Mouse (Mus musculus) hindbrain, embryonic 10.5 days (tissue): ENCODE data around the gene Mak. TPM values are rescaled to one million over a fixed set of nuclear protein-coding genes. Genes with fewer than 3 reads are reported as not detected.

ENCODE experiments used
- DNase-seq: peaks from one replicate; pipeline ENCODE4 v3.0.0-alpha.2; 2017; ENCODE audit warnings: low spot score
- H3K27ac ChIP-seq: fragments of 300-500 bp; sonication (generic); 2 replicates; pipeline ENCODE4 v1.5.1; 2016; ENCODE audit warnings: mild to moderate bottlenecking, moderate library complexity
- H3K27me3 ChIP-seq: fragments of 300-500 bp; sonication (generic); 2 replicates; pipeline ENCODE4 v1.6.1; 2016; ENCODE audit warnings: mild to moderate bottlenecking; ENCODE audit not compliant: poor library complexity, insufficient read depth, severe bottlenecking
- H3K36me3 ChIP-seq: fragments of 300-500 bp; sonication (generic); 2 replicates; pipeline ENCODE4 v1.6.1; 2016; ENCODE audit warnings: mild to moderate bottlenecking, moderate library complexity
- H3K4me1 ChIP-seq: fragments of 300-500 bp; sonication (generic); replicated peaks from 2 replicates; pipeline ENCODE4 v1.6.1; 2016; ENCODE audit warnings: mild to moderate bottlenecking
- H3K4me3 ChIP-seq: fragments of 300-500 bp; sonication (generic); 2 replicates; pipeline ENCODE4 v1.5.1; 2016; ENCODE audit warnings: mild to moderate bottlenecking, moderate library complexity
- H3K9me3 ChIP-seq: fragments of 300-500 bp; sonication (generic); 2 replicates; pipeline ENCODE4 v1.6.1; 2016; ENCODE audit warnings: mild to moderate bottlenecking, moderate library complexity
- WGBS: fragments of 180-500 bp; shearing (Covaris S2); methylation state at CpG from one replicate; pipeline ENCODE4 v1.1.7; 2016; 5-methylcytosine and 5-hydroxymethylcytosine counted together
- polyA plus RNA-seq: library from polyadenylated mRNA; unstranded; fragments of >200 nt; fragmentation: Nextera tagmentation; extraction: Ambion mirVana; gene quantifications from 2 replicates; pipeline ENCODE4 v1.2.1, GENCODE M21; 2016

Gene Mak
- polyA plus RNA-seq = 0.91 and 1.8 TPM in 2 replicates

DNA sequence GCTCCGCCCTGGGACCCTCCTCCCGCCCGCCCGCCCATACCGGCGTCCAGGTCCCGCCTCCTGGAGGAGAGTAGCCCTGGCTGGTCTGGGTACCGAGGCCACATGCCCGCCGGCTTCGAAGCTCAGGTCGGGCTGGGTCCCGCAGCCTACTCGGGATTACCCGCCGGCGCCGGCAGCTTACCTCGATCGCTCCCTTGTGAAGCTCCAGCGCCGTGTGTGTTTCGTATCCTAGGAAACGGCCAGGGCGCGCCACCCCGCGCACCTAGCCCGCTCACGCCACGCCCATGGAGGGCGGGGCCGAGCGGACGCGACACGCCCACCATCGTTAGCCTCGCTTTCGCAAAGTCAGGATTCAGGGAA lies at the start of gene Mak:
Gene Mak, minus strand, starts transcription at position 286 of the 360 bp plus-strand sequence.
- peak within 1 kb of the TSS; percentile 17 for H3K27ac ChIP-seq
- peaks cover 13% of the 10 kb centered on the region for H3K4me1 ChIP-seq
- H3K4me3 ChIP-seq = peak within 1 kb of the TSS; percentile 60
- no peaks in the 10 kb centered on the region for H3K9me3 ChIP-seq
- WGBS = under 1% methylated on average over 40 of the region's 40 CpGs
- peak; percentile 72 for DNase-seq
- H3K27me3 ChIP-seq = peaks cover 54% of the 10 kb centered on the region
- no peaks in the 10 kb centered on the region for H3K36me3 ChIP-seq

- no peaks in the 10 kb centered on the region for H3K9me3 ChIP-seq
- no peak overlapping the region for H3K27ac ChIP-seq
- DNase-seq = no peak
- H3K36me3 ChIP-seq = no peaks in the 10 kb centered on the region
- H3K27me3 ChIP-seq = no peaks in the 10 kb centered on the region
- no peak overlapping the region for H3K4me3 ChIP-seq
- H3K4me1 ChIP-seq = no peaks in the 10 kb centered on the region
- 89% methylated on average over 8 of the region's 8 CpGs for WGBS
Observed at GRCm38 (mm10) chr13:41129061-41129460, 49.6 kb upstream of the Mak start.

GRCm38 (mm10) chr13:41128326-41128725 lies 48.8 kb upstream of the Mak start:
- no peak overlapping the region for H3K4me3 ChIP-seq
- 89% methylated on average over 8 of the region's 8 CpGs for WGBS
- no peaks in the 10 kb centered on the region for H3K36me3 ChIP-seq
- H3K27me3 ChIP-seq = no peaks in the 10 kb centered on the region
- no peaks in the 10 kb centered on the region for H3K4me1 ChIP-seq
- DNase-seq = no peak
- H3K27ac ChIP-seq = no peak overlapping the region
- H3K9me3 ChIP-seq = no peaks in the 10 kb centered on the region

DNA sequence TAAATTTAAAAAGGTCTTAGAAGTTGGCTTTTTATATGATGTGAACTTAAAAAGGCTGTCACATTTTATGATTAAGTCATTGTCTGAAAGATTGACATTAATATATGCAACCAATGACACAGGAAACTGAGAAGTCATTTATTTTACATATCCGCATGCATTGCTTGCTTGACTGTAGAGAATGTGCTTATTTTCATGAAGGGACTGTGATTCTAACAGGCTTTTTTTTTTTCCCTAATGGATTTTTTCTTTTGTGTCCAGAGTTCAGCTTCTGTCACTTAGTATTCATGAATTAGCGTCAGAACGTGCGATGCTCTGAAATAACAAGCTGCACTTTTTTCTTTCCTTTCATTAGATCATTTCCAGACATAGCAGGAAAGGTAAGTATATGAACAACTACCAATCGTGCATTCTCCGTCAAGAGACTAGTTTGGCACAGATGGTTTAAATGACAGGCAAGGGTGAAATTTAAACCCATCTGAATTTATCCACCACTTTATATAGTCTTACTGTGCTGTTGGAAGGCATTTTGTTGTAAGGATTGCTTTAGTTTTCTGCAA lies 44.2 kb upstream of the Mak start:
- Histone ChIP-seq H3K4me3 (no peak overlapping the region), H3K36me3 (no peaks in the 10 kb centered on the region), H3K27ac (no peak overlapping the region), H3K27me3 (no peaks in the 10 kb centered on the region), H3K4me1 (no peaks in the 10 kb centered on the region), H3K9me3 (no peaks in the 10 kb centered on the region)
- WGBS = 84% methylated on average over 6 of the region's 6 CpGs
- no peak for DNase-seq

- 50% methylated on average over 9 of the region's 9 CpGs for WGBS
- H3K4me1 ChIP-seq = peaks cover 2% of the 10 kb centered on the region
- no peak overlapping the region for H3K27ac ChIP-seq
Observed at GRCm38 (mm10) chr13:41119152-41119945, 39.8 kb upstream of the Mak start.

DNA sequence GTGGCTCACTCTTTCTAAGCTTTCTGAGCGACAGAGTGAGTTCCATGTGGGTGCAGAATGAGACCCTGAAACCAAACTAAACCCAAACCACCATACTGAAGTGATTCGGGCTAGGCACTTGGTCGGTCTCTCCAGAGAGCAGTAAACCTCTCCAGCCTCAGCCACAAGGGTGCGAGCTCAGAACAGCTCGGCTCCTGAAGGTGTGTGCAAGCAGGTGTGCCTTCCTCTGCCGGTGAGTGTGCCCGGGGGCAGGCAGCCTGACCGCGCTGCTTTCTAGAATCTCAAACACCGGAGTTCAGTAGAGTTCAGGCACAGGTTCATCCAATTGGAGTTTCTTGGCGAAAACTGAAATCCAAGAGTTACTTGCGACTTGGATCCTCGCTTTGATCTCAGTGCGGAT lies 34.4 kb upstream of the Mak start, which contains the start of gene Sycp2l:
Gene Sycp2l, plus strand, starts transcription at position 368 of the 400 bp plus-strand sequence.
- Histone ChIP-seq H3K36me3 (no peaks in the 10 kb centered on the region), H3K4me1 (peaks cover 9% of the 10 kb centered on the region), H3K9me3 (no peaks in the 10 kb centered on the region), H3K27me3 (peaks cover 44% of the 10 kb centered on the region), H3K27ac (no peak within 1 kb of the TSS), H3K4me3 (peak within 1 kb of the TSS; percentile 38)
- no peak for DNase-seq
- 33% methylated on average over 14 of the region's 14 CpGs for WGBS

More at GRCm38 (mm10) chr13:41119152-41119945, 39.8 kb upstream of the Mak start:
- Histone ChIP-seq H3K9me3 (no peaks in the 10 kb centered on the region), H3K4me3 (no peak overlapping the region), H3K36me3 (no peaks in the 10 kb centered on the region), H3K27me3 (peaks cover 13% of the 10 kb centered on the region)
- no peak for DNase-seq

- peaks cover 9% of the 10 kb centered on the region for H3K4me1 ChIP-seq
- 77% methylated on average over 3 of the region's 3 CpGs for WGBS
Observed at GRCm38 (mm10) chr13:41110935-41111334, 31.4 kb upstream of the Mak start, which contains the start of gene Gcm2. Gcm2 (minus strand) TSS chr13:41111035.

DNA sequence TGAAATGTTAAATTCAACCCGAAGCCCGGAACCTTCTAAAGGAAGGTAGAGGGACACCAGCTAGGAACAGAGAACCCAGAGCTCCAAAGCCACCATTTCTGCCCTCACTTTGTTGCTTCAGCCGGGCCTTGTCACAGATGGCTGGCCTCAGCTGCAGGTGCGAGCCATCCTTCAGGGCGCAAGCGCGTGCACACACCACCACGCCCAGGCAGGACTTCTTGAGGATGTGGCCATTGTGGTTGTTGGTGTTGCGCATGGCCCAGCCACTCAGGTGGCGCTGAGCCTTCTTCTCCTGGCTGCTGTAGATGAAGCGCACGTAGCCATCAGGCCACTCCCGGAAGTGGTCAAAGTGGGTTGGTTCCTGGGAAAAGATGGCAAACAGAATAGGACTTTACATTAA lies 26.0 kb upstream of the Mak start:
- no peak overlapping the region for H3K27ac ChIP-seq
- no peak overlapping the region for H3K4me3 ChIP-seq
- H3K9me3 ChIP-seq = no peaks in the 10 kb centered on the region
- H3K27me3 ChIP-seq = peaks cover 5% of the 10 kb centered on the region; the same call in 1 of the 2 replicates
- DNase-seq = no peak
- H3K4me1 ChIP-seq = no peaks in the 10 kb centered on the region
- no peaks in the 10 kb centered on the region for H3K36me3 ChIP-seq
- 91% methylated on average over 13 of the region's 13 CpGs for WGBS

More at GRCm38 (mm10) chr13:41110935-41111334, 31.4 kb upstream of the Mak start, which contains the start of gene Gcm2:
- H3K27me3 ChIP-seq = peaks cover 44% of the 10 kb centered on the region
- no peaks in the 10 kb centered on the region for H3K36me3 ChIP-seq
- H3K4me3 ChIP-seq = no peak within 1 kb of the TSS
- no peak for DNase-seq
- no peaks in the 10 kb centered on the region for H3K9me3 ChIP-seq
- H3K27ac ChIP-seq = no peak within 1 kb of the TSS

DNA sequence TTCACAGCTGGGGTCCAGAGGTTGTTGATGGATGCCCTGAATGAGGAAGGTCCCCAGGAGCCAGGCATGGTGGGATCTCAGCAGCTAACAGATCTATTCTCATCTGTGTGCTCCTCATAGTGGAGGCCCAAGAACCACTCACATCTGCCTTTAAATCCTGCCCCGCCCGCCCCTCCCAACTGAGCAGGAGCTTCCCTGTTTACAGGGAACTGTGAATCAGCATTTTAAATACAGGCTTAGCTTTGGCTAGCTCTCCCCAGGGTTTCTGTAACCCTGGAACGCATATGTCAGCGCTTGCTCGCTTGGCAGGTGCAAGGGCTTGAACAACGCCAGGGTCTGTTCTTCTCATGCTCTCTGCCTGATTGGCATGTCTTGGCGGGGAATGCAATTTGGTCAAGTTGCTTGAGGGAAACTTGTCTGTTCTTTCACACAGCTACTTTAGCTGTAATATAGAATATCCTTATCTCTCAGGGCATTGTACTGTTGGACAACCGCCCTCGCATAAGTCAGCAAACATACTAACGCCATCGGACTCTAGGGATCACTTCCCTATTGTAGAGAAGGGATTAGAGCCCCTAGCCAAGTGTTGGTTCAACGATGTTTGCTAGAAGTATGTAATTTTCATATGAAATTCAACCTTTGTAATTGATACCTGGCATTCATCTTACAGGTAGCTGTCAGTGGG lies 24.5 kb upstream of the Mak start:
- no peaks in the 10 kb centered on the region for H3K9me3 ChIP-seq
- DNase-seq = no peak
- H3K27me3 ChIP-seq = no peaks in the 10 kb centered on the region
- no peak overlapping the region for H3K27ac ChIP-seq
- no peaks in the 10 kb centered on the region for H3K4me1 ChIP-seq
- H3K36me3 ChIP-seq = no peaks in the 10 kb centered on the region
- WGBS = 74% methylated on average over 12 of the region's 12 CpGs
- no peak overlapping the region for H3K4me3 ChIP-seq

DNA sequence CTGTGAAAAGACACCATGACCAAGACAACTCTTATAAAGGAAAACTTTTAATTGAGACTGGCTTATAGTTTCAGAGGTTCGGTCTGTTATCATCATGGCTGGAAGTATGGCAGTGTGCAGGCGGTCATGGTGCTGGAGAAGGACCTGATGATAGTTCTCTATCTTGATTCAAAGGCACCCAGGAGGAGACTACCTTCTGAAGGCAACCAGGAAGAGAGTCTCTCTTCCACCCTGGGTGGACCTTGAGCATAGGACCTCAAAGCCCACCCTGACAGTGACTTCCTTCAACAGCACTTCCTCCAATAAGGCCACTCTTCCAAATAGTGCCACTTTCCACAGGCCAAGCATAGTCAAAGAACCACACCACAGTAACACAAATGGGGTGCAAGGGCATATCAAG lies 20.5 kb upstream of the Mak start:
- H3K36me3 ChIP-seq = no peaks in the 10 kb centered on the region
- H3K4me1 ChIP-seq = no peaks in the 10 kb centered on the region
- 82% methylated on average over 2 of the region's 2 CpGs for WGBS
- no peak overlapping the region for H3K4me3 ChIP-seq
- H3K27me3 ChIP-seq = no peaks in the 10 kb centered on the region
- no peak overlapping the region for H3K27ac ChIP-seq
- no peaks in the 10 kb centered on the region for H3K9me3 ChIP-seq
- DNase-seq = no peak

DNA sequence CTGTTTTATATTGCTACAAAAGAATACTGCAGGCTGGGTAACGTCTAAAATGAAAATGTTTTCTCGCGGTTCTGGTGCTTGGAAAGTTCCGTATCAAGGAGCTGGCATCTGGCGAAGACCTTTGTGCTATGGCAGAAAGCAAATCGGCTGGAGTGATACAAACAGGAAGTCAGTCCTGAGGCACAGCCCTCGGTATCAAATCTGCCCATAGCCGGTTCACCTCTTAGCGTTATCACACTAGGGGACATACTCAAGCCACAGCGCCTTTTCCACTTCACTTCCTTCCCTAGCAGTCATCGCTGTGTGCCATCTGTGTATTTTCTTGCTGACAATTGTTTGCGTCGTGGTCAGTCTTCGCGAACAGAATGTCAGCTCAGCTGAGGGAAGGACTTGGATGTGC lies 18.8 kb upstream of the Mak start:
- no peak overlapping the region for H3K27ac ChIP-seq
- DNase-seq = no peak
- WGBS = 89% methylated on average over 15 of the region's 15 CpGs
- no peaks in the 10 kb centered on the region for H3K4me1 ChIP-seq
- H3K9me3 ChIP-seq = no peaks in the 10 kb centered on the region
- H3K27me3 ChIP-seq = no peaks in the 10 kb centered on the region
- H3K36me3 ChIP-seq = no peaks in the 10 kb centered on the region
- H3K4me3 ChIP-seq = no peak overlapping the region

DNA sequence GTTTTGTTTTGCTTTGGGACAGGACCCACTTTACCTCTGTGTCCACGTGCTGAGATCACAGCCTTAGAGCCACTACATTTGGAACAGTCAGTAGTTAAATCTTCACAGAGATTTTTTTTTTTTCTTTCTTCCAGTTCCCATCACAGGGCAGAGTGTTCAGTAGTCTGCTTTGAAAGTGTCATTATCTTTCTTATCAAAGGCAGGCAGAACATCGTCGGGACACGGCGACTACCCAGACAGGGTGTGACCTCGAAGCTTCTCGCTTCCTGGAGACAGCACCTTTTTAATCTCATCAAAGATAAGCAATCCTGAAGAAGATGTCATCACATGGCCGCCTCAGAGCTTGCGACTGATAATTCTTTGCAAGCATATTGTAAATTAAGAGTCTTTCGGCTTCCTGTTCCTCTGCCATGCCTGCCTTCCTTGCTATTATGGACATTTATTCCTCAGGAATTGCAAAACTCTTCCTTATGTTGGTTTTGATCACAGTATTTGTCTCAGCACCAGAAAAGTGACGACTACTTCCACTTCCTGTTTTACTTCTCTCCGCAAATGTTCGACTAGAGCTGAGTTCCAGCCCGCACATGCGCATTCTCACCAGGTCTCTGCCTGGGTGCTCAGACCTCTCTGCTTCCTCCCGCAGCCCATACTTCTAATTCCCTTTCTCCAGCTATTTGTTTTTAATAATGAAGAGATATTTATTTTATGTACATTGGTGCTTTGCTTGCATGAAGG lies 18.0 kb upstream of the Mak start:
- H3K9me3 ChIP-seq = no peaks in the 10 kb centered on the region
- H3K27me3 ChIP-seq = no peaks in the 10 kb centered on the region
- H3K4me3 ChIP-seq = no peak overlapping the region
- DNase-seq = no peak
- H3K27ac ChIP-seq = no peak overlapping the region
- peaks cover 3% of the 10 kb centered on the region; the same call in 1 of the 2 replicates for H3K4me1 ChIP-seq
- WGBS = 82% methylated on average over 16 of the region's 16 CpGs
- H3K36me3 ChIP-seq = no peaks in the 10 kb centered on the region
